Comparison of ENCODE assay signal across 11 mouse cellular contexts in genomic region chr6:117271562-117272226, GRCm38 (mm10).
A peak's percentile ranks its signal among the peaks of the same experiment; 100 is the strongest.
DNase-seq lines count a peak whose midpoint lies in the region; ATAC-seq and TF ChIP-seq lines count a peak whose summit lies in the region.
"Had no signal": no experiment of that assay in that cellular context is flagged by ENCODE, and none has a peak within 500 bp of the region (broad histone marks: within the 10 kb centered on the region; RNA-seq: fewer than 3 reads in every experiment).

No protein-coding gene starts in this region.

- no peak overlapping the region for H3K9ac ChIP-seq in hindbrain, embryonic 16.5 days (ENCODE audit: low read depth, low read length)
- H3K9ac ChIP-seq in neural tube, embryonic 14.5 days (replicated peaks; ENCODE audit: low read depth, low read length): no peak overlapping the region
- H3K9ac ChIP-seq in stomach, postnatal 0 days (ENCODE audit: low read length): no peak overlapping the region
- H3K9ac ChIP-seq: lung, embryonic 15.5 days had no signal

- TF ChIP-seq EP300 in stomach, postnatal 0 days (optimal IDR thresholded peaks at IDR 0.05): no peak

- no peak for TF ChIP-seq CTCF in embryonic fibroblast, embryonic 13.5 days (IDR thresholded peaks at IDR 0.05; ENCODE audit: borderline replicate concordance, insufficient read depth, low read length)
- no peak for TF ChIP-seq CTCF in stomach, postnatal 0 days (IDR thresholded peaks at IDR 0.05; ENCODE audit: low read depth)

- H3K4me3 ChIP-seq in hindbrain, embryonic 16.5 days (ENCODE audit: low read length): no peak overlapping the region
- H3K4me3 ChIP-seq in hindbrain, embryonic 10.5 days: no peak overlapping the region
- H3K4me3 ChIP-seq in neural tube, embryonic 14.5 days (ENCODE audit: low read depth, low read length): no peak overlapping the region
- no peak overlapping the region for H3K4me3 ChIP-seq in embryonic fibroblast, embryonic 13.5 days (ENCODE audit: insufficient read depth, low read length)
- no peak overlapping the region for H3K4me3 ChIP-seq in stomach, postnatal 0 days (ENCODE audit: low read depth, low read length)
- H3K4me3 ChIP-seq: lung, embryonic 15.5 days had no signal

- no peak for DNase-seq in hindbrain, embryonic 10.5 days (ENCODE audit: low spot score)
- no peak for DNase-seq in neural tube, embryonic 10.5 days (ENCODE audit: extremely low spot score, low spot score)
- DNase-seq in stomach, postnatal 0 days (ENCODE audit: low spot score): peak; percentile 9
- DNase-seq in testis, postnatal 10 days (ENCODE audit: low spot score): no peak
- DNase-seq: adrenal gland, postnatal 36 days; cerebellum, adult 9-10 months; left cerebral cortex, postnatal 4 days had no signal

- H3K36me3 ChIP-seq in hindbrain, embryonic 16.5 days (ENCODE audit: control insufficient read depth, insufficient read depth, low read length): no peaks in the 10 kb centered on the region
- H3K36me3 ChIP-seq in hindbrain, embryonic 10.5 days: no peaks in the 10 kb centered on the region
- H3K36me3 ChIP-seq in neural tube, embryonic 14.5 days (ENCODE audit: control insufficient read depth, insufficient read depth, low read length): no peaks in the 10 kb centered on the region
- H3K36me3 ChIP-seq in stomach, postnatal 0 days (ENCODE audit: control insufficient read depth, insufficient read depth, low read length): no peaks in the 10 kb centered on the region
- H3K36me3 ChIP-seq: lung, embryonic 15.5 days had no signal

- no peaks in the 10 kb centered on the region for H3K9me3 ChIP-seq in hindbrain, embryonic 16.5 days (ENCODE audit: control insufficient read depth, low read length)
- H3K9me3 ChIP-seq in hindbrain, embryonic 10.5 days: no peaks in the 10 kb centered on the region
- no peaks in the 10 kb centered on the region for H3K9me3 ChIP-seq in neural tube, embryonic 14.5 days (ENCODE audit: control insufficient read depth, low read length)
- H3K9me3 ChIP-seq in stomach, postnatal 0 days (ENCODE audit: control insufficient read depth, low read length): no peaks in the 10 kb centered on the region
- H3K9me3 ChIP-seq: lung, embryonic 15.5 days had no signal

- TF ChIP-seq POLR2A in embryonic fibroblast, embryonic 13.5 days (IDR thresholded peaks at IDR 0.05; ENCODE audit: low read depth, low read length): no peak

- no peak for ATAC-seq in hindbrain, embryonic 16.5 days
- ATAC-seq in neural tube, embryonic 14.5 days (ENCODE audit: low read depth): peak; percentile 10
- no peak for ATAC-seq in stomach, postnatal 0 days (ENCODE audit: low FRiP score, low TSS enrichment)

- 0 out of 2 replicates have a peak overlapping the region, but pooled peaks have one; percentile 5 for H3K27ac ChIP-seq in hindbrain, embryonic 16.5 days (ENCODE audit: low read depth, low read length)
- H3K27ac ChIP-seq in hindbrain, embryonic 10.5 days: no peak overlapping the region
- H3K27ac ChIP-seq in neural tube, embryonic 14.5 days (ENCODE audit: low read depth, low read length): no peak overlapping the region
- H3K27ac ChIP-seq in embryonic fibroblast, embryonic 13.5 days (ENCODE audit: insufficient read depth, low read length): peak overlapping the region; percentile 76
- no peak overlapping the region for H3K27ac ChIP-seq in stomach, postnatal 0 days (replicated peaks)
- H3K27ac ChIP-seq: lung, embryonic 15.5 days had no signal

- H3K4me2 ChIP-seq in hindbrain, embryonic 16.5 days (ENCODE audit: low read length): no peak overlapping the region
- H3K4me2 ChIP-seq in neural tube, embryonic 14.5 days (ENCODE audit: low read depth, low read length): no peak overlapping the region
- no peak overlapping the region for H3K4me2 ChIP-seq in stomach, postnatal 0 days (replicated peaks; ENCODE audit: low read depth)
- H3K4me2 ChIP-seq: lung, embryonic 15.5 days had no signal

- whole genome bisulfite sequencing in hindbrain, embryonic 16.5 days: 70% methylated on average over 12 of the region's 12 CpGs
- WGBS in hindbrain, embryonic 10.5 days: 83% methylated on average over 12 of the region's 12 CpGs
- whole genome bisulfite sequencing in neural tube, embryonic 14.5 days: 78% methylated on average over 12 of the region's 12 CpGs
- 71% methylated on average over 12 of the region's 12 CpGs for WGBS in stomach, postnatal 0 days

- H3K4me1 ChIP-seq in hindbrain, embryonic 16.5 days (ENCODE audit: control insufficient read depth, insufficient read depth, low read depth, low read length): no peaks in the 10 kb centered on the region; the same call in 1 of the 2 replicates
- peaks cover 11% of the 10 kb centered on the region; the same call in 1 of the 2 replicates for H3K4me1 ChIP-seq in hindbrain, embryonic 10.5 days (replicated peaks)
- H3K4me1 ChIP-seq in neural tube, embryonic 14.5 days (ENCODE audit: control insufficient read depth, insufficient read depth, low read length): no peaks in the 10 kb centered on the region
- H3K4me1 ChIP-seq in embryonic fibroblast, embryonic 13.5 days (ENCODE audit: control insufficient read depth, insufficient read depth, low read length): peaks cover 18% of the 10 kb centered on the region
- H3K4me1 ChIP-seq in stomach, postnatal 0 days (replicated peaks; ENCODE audit: control insufficient read depth, insufficient read depth): no peaks in the 10 kb centered on the region
- H3K4me1 ChIP-seq: lung, embryonic 15.5 days had no signal

- H3K27me3 ChIP-seq in hindbrain, embryonic 16.5 days (replicated peaks; ENCODE audit: control insufficient read depth, insufficient read depth, low read length): no peaks in the 10 kb centered on the region
- no peaks in the 10 kb centered on the region for H3K27me3 ChIP-seq in hindbrain, embryonic 10.5 days (ENCODE audit: insufficient read depth, poor library complexity, severe bottlenecking)
- H3K27me3 ChIP-seq in neural tube, embryonic 14.5 days (ENCODE audit: control insufficient read depth, insufficient read depth, low read length): no peaks in the 10 kb centered on the region
- no peaks in the 10 kb centered on the region for H3K27me3 ChIP-seq in stomach, postnatal 0 days (ENCODE audit: control insufficient read depth, insufficient read depth, low read length)
- H3K27me3 ChIP-seq: lung, embryonic 15.5 days had no signal

Comparison
In these comparisons a context has a peak if more than half of its experiments do, and no peak if none do; other contexts are left out.
1. H3K27ac ChIP-seq: peak in hindbrain, embryonic 16.5 days (single experiment) and embryonic fibroblast, embryonic 13.5 days (single experiment); none in hindbrain, embryonic 10.5 days (single experiment), neural tube, embryonic 14.5 days (single experiment) and stomach, postnatal 0 days (single experiment).